Mouse (Mus musculus) cerebellum, adult 2 months (tissue): ENCODE results near the gene Fnbp1l. TPM values are rescaled to one million over a fixed set of nuclear protein-coding genes. Genes with fewer than 3 reads are reported as not detected.

ENCODE experiments used
- DNase-seq, 2 experiments: peaks; one replicate each; pipeline ENCODE4 v3.0.0; 2021
- H3K27ac ChIP-seq: fragments of 200-500 bp; 2 replicates; pipeline ENCODE4 v1.5.1; 2012; ENCODE audit warnings: low read length, control low read depth, inconsistent platforms; ENCODE audit not compliant: insufficient read depth
- H3K27me3 ChIP-seq: fragments of 200-500 bp; 2 replicates; pipeline ENCODE4 v1.6.1; 2012; ENCODE audit warnings: inconsistent platforms, mild to moderate bottlenecking, low read length, moderate library complexity; ENCODE audit not compliant: control insufficient read depth, insufficient read depth
- H3K4me1 ChIP-seq: fragments of 200-500 bp; 2 replicates; pipeline ENCODE4 v1.6.1; 2011; ENCODE audit warnings: low read length; ENCODE audit not compliant: control insufficient read depth, insufficient read depth
- H3K4me3 ChIP-seq: fragments of 200-500 bp; replicated peaks from 2 replicates; pipeline ENCODE3; 2011; ENCODE audit warnings: mild to moderate bottlenecking, low read depth, low read length, control low read depth; ENCODE audit not compliant: insufficient read depth
- CTCF ChIP-seq: fragments of 200-500 bp; IDR thresholded peaks from 2 replicates; pipeline ENCODE4 v1.5.1; 2011; ENCODE audit warnings: low read depth, mild to moderate bottlenecking, control low read depth, low read length, moderate library complexity, borderline replicate concordance; ENCODE audit not compliant: insufficient read depth
- POLR2A ChIP-seq: fragments of 200-500 bp; IDR thresholded peaks from 2 replicates; pipeline ENCODE4 v1.6.1; 2011; ENCODE audit warnings: low read length, control low read depth, borderline replicate concordance; ENCODE audit not compliant: insufficient read depth
- WGBS: fragments of 180-500 bp; shearing (Covaris S2); methylation state at CpG from one replicate; pipeline ENCODE4 v1.1.7; 2018; 5-methylcytosine and 5-hydroxymethylcytosine counted together
- polyA plus RNA-seq: library from polyadenylated mRNA; depleted of rRNA; stranded (reverse); fragments of >200 nt; gene quantifications from 2 replicates; pipeline ENCODE4 v1.2.3, GENCODE M21; 2012

Gene Fnbp1l
- polyA plus RNA-seq, 1 experiment = 17.6 TPM

- 86% methylated on average over 4 of the region's 4 CpGs for WGBS
Observed at GRCm38 (mm10) chr3:122599291-122599690, 20.2 kb downstream of the Fnbp1l start.

GRCm38 (mm10) chr3:122590804-122591203, 28.7 kb downstream of the Fnbp1l start:
- WGBS = 96% methylated on average over 5 of the region's 5 CpGs
- Histone ChIP-seq H3K4me3 (no peak overlapping the region), H3K27ac (no peak overlapping the region), H3K4me1 (no peaks in the 10 kb centered on the region), H3K27me3 (no peaks in the 10 kb centered on the region)
- DNase-seq = no peak
- no peak for TF ChIP-seq CTCF
- no peak for TF ChIP-seq POLR2A

More at GRCm38 (mm10) chr3:122599291-122599690, 20.2 kb downstream of the Fnbp1l start:
- TF ChIP-seq CTCF = no peak
- TF ChIP-seq POLR2A = no peak
- Histone ChIP-seq H3K4me1 (no peaks in the 10 kb centered on the region), H3K4me3 (no peak overlapping the region), H3K27me3 (no peaks in the 10 kb centered on the region), H3K27ac (no peak overlapping the region)
- DNase-seq = no peak

- WGBS = 43% methylated on average over 4 of the region's 4 CpGs
- TF ChIP-seq CTCF (no peak), POLR2A (no peak)
- DNase-seq = no peak
Observed at GRCm38 (mm10) chr3:122590346-122590745, 29.2 kb downstream of the Fnbp1l start.

GRCm38 (mm10) chr3:122586918-122587641, 32.4 kb downstream of the Fnbp1l start:
- Histone ChIP-seq H3K4me1 (no peaks in the 10 kb centered on the region), H3K27ac (no peak overlapping the region), H3K4me3 (no peak overlapping the region), H3K27me3 (no peaks in the 10 kb centered on the region)
- TF ChIP-seq CTCF (no peak), POLR2A (no peak)
- no peak for DNase-seq
- 59% methylated on average over 3 of the region's 3 CpGs for WGBS

More at GRCm38 (mm10) chr3:122590346-122590745, 29.2 kb downstream of the Fnbp1l start:
- H3K27me3 ChIP-seq = no peaks in the 10 kb centered on the region
- H3K4me1 ChIP-seq = no peaks in the 10 kb centered on the region
- no peak overlapping the region for H3K4me3 ChIP-seq
- H3K27ac ChIP-seq = no peak overlapping the region

- H3K27ac ChIP-seq = no peak overlapping the region
- TF ChIP-seq POLR2A = no peak
- TF ChIP-seq CTCF = no peak
- no peaks in the 10 kb centered on the region for H3K27me3 ChIP-seq
- H3K4me1 ChIP-seq = no peaks in the 10 kb centered on the region
- no peak overlapping the region for H3K4me3 ChIP-seq
- DNase-seq = no peak
Observed at GRCm38 (mm10) chr3:122577360-122577759, 42.2 kb downstream of the Fnbp1l start.

GRCm38 (mm10) chr3:122574921-122575320, 44.6 kb downstream of the Fnbp1l start:
- no peaks in the 10 kb centered on the region for H3K4me1 ChIP-seq
- H3K4me3 ChIP-seq = no peak overlapping the region
- no peak overlapping the region for H3K27ac ChIP-seq
- H3K27me3 ChIP-seq = no peaks in the 10 kb centered on the region
- DNase-seq = no peak
- WGBS = 70% methylated on average over 1 of the region's 1 CpGs
- TF ChIP-seq CTCF (no peak), POLR2A (no peak)

GRCm38 (mm10) chr3:122573426-122574286, 45.9 kb downstream of the Fnbp1l start:
- WGBS = 94% methylated on average over 5 of the region's 5 CpGs

More at GRCm38 (mm10) chr3:122573426-122574286, 45.9 kb downstream of the Fnbp1l start:
- H3K27me3 ChIP-seq = no peaks in the 10 kb centered on the region
- DNase-seq = no peak
- TF ChIP-seq CTCF = no peak
- TF ChIP-seq POLR2A = no peak
- H3K27ac ChIP-seq = no peak overlapping the region
- H3K4me1 ChIP-seq = no peaks in the 10 kb centered on the region
- H3K4me3 ChIP-seq = no peak overlapping the region
